Mouse (Mus musculus): ENCODE measurements around the gene Paxx. TPM values are rescaled to one million over a fixed set of nuclear protein-coding genes. Genes with fewer than 3 reads are reported as not detected.

Paxx gene
- polyA plus RNA-seq, 1 experiment from 2014 or later, result 93.2 TPM

DNA sequence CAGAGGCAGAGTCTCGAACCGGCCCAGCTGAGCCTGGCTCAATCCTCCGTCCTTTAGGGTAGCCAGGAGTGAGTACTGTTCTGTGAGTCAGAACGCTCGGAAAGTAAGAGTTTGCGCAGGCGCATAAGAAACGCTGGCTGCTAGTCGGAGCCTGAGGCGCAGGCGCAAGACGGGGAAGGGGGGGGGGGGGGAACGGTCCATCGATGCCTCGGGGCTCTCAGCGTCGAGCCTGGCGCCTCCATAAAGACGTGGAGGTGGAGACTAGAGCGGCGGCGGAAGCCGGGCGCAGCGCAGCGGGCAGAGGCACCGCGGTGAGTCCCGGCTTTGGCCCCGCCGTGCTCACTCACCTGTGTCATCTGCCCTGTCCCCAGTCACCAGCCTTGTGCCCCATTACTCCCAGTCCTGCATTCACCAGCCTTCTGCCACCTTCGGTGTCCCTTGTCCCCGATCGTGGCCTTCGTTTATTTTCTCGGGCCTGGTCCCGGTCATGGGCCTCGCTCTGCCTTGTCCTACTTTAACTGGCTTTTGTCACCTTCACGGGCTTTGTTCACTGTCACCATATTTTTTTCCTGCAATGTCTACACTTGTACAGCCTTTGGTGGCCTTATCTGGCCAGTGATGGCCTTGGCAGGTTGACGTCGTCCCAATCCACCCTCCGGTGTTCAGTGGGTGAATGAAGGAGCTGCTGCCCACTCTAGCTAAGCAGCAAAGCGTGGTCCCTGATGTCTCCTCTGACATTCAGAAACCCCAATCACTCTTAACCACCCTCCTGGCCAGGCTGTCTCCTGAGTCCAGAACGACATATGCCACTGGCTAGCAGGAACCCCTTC, 39.9 kb upstream of the Paxx start, which contains the start of gene Fbxw5:
Fbxw5 (plus strand) TSS at position 175 of the 830 bp plus-strand sequence.
- H3K27ac ChIP-seq (ENCODE audit: low read depth, low read length), result peak within 1 kb of the TSS; percentile 65
- DNase-seq (ENCODE audit: low spot score), result peak; percentile 98
- under 1% methylated on average over 40 of the region's 44 CpGs for WGBS
- H3K4me1 ChIP-seq (ENCODE audit: control insufficient read depth, insufficient read depth, low read length), result peaks cover 8% of the 10 kb centered on the region
- peak within 1 kb of the TSS; percentile 65 for H3K4me3 ChIP-seq (ENCODE audit: low read depth, low read length)
- no peaks in the 10 kb centered on the region for H3K9me3 ChIP-seq (replicated peaks; ENCODE audit: control insufficient read depth, low read length)
- H3K9ac ChIP-seq (ENCODE audit: low read length), result peak within 1 kb of the TSS; percentile 95
- ATAC-seq, result peak; percentile 92
- H3K4me2 ChIP-seq (ENCODE audit: low read length), result peak within 1 kb of the TSS; percentile 90
- no peaks in the 10 kb centered on the region for H3K27me3 ChIP-seq (replicated peaks; ENCODE audit: control insufficient read depth, insufficient read depth, low read length)
- H3K36me3 ChIP-seq (ENCODE audit: control insufficient read depth, insufficient read depth, low read length), result peaks cover 27% of the 10 kb centered on the region

DNA sequence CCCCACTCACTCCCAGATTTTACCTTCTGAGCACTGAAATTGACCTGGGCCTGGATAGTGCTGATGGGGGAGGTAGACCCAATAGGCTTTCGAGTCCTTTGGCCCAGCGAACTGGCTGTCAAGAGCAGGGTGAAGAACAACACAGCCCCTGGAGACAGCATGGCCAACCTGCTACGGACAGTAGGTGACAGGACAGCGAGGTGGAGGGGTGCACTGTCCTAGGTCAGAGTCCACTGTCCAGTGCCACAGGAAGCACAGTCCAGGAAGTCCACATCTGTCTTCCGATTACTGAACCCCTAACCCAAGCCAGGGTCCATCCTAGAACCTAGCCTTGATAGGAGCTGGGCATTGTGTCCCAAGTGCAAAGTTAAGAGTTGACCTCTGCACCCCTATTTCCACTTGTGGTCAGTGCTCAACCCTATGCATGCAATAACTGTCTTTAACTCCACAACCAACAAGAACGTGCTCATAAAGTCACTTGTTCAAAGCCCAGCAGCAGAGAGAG, 39.2 kb upstream of the Paxx start:
- Histone ChIP-seq H3K9me3 (replicated peaks; ENCODE audit: control insufficient read depth, low read length) (no peaks in the 10 kb centered on the region), H3K36me3 (ENCODE audit: control insufficient read depth, insufficient read depth, low read length) (peaks cover 21% of the 10 kb centered on the region), H3K27me3 (replicated peaks; ENCODE audit: control insufficient read depth, insufficient read depth, low read length) (no peaks in the 10 kb centered on the region), H3K4me3 (ENCODE audit: low read depth, low read length) (peak overlapping the region; percentile 65), H3K4me2 (ENCODE audit: low read length) (peak overlapping the region; percentile 54), H3K4me1 (ENCODE audit: control insufficient read depth, insufficient read depth, low read length) (peaks cover 8% of the 10 kb centered on the region), H3K27ac (ENCODE audit: low read depth, low read length) (no peak overlapping the region), H3K9ac (ENCODE audit: low read length) (peak overlapping the region; percentile 95)
- WGBS, result 72% methylated on average over 6 of the region's 6 CpGs
- DNase-seq (ENCODE audit: low spot score), result peak; percentile 8
- ATAC-seq, result peak; percentile 12

DNA sequence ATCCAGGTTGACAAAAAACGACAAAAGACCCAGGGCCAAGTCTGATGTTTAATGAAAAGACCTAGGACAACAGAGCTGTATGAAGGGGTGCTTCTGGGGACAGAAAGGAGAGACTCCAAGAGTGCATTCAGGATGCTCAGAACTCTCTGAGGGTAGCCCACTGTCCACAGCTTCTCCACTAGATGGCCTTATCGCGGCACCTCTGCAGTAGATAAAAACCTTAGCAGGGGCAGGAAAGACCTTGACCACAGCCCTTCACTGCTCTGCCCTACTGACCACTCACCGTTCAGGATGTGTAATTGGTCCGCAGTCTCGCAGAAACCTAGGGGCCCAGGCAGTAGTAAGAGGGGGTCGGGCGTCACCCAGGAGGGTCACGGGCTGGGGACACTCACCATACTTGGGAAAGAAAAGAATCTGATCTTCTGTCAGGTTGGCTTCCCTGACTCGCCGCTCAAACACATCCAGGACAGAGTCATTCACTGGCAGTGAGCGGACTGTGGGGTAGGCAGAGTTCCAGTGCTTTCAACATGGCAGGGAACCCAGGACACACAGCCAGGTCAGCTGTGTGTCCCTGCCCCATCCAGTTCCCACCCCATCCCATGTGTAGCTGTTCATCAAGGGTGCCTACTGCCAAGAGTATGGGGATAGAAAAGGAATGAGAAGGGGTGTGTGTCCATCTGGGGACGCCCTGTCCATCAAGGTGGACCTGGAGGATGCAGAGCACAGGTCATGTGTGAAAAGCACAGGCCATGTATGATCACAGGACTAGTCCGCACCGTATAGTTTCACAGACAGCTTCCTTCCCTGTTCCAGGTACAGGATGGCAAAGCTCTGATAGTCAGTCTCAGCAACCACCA, 38.0 kb upstream of the Paxx start:
- no peak overlapping the region for H3K4me3 ChIP-seq (ENCODE audit: low read depth, low read length)
- 74% methylated on average over 15 of the region's 15 CpGs for WGBS
- H3K36me3 ChIP-seq (ENCODE audit: control insufficient read depth, insufficient read depth, low read length), result peaks cover 8% of the 10 kb centered on the region
- H3K9me3 ChIP-seq (replicated peaks; ENCODE audit: control insufficient read depth, low read length), result no peaks in the 10 kb centered on the region
- no peak overlapping the region for H3K27ac ChIP-seq (ENCODE audit: low read depth, low read length)
- H3K4me2 ChIP-seq (ENCODE audit: low read length), result no peak overlapping the region
- ATAC-seq, result no peak
- H3K9ac ChIP-seq (ENCODE audit: low read length), result no peak overlapping the region
- no peak for DNase-seq (ENCODE audit: low spot score)
- H3K4me1 ChIP-seq (ENCODE audit: control insufficient read depth, insufficient read depth, low read length), result peaks cover 8% of the 10 kb centered on the region
- H3K27me3 ChIP-seq (replicated peaks; ENCODE audit: control insufficient read depth, insufficient read depth, low read length), result no peaks in the 10 kb centered on the region

DNA sequence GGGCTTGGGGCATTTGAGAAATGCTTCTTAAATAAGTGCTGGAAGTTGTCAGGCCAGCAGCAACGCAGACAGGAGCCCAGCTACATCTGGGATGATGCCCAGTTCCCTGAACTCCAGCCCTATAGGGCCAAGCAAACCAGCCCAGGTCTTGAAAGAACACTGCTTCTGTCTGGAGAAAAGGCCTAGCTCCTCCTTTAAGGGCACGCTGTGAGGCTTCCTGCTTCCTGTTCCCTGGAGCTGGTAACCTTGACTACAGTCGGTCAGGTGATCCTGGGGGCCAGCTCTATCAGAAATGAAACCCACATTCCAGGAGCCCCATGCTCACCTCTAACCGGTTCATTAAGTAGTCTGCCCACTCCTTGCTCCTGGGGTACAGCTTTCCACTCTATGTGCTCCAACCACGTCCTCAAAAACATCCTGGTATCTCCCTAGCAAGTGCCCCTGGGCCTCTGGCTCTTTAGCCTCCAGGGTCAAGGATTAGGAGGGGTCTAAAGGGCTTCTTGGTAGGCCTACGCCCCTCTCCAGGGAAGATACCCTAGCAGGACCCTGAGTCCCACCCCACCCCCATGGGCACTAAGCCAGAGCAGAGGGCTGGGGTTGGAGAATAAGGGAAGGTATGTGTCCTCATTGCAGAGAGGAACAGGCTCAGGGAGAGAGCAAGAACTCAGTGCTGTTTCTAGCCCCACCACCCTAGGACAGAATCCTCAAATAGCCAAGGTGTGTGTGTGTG, 37.1 kb upstream of the Paxx start:
- Histone ChIP-seq H3K4me1 (ENCODE audit: control insufficient read depth, insufficient read depth, low read length) (peaks cover 8% of the 10 kb centered on the region), H3K4me2 (ENCODE audit: low read length) (no peak overlapping the region), H3K9ac (ENCODE audit: low read length) (no peak overlapping the region; the same call in 1 of the 2 replicates), H3K36me3 (ENCODE audit: control insufficient read depth, insufficient read depth, low read length) (no peaks in the 10 kb centered on the region), H3K27ac (ENCODE audit: low read depth, low read length) (no peak overlapping the region), H3K9me3 (replicated peaks; ENCODE audit: control insufficient read depth, low read length) (no peaks in the 10 kb centered on the region), H3K27me3 (replicated peaks; ENCODE audit: control insufficient read depth, insufficient read depth, low read length) (no peaks in the 10 kb centered on the region), H3K4me3 (ENCODE audit: low read depth, low read length) (no peak overlapping the region)
- 59% methylated on average over 6 of the region's 6 CpGs for WGBS
- DNase-seq (ENCODE audit: low spot score), result no peak
- no peak for ATAC-seq

DNA sequence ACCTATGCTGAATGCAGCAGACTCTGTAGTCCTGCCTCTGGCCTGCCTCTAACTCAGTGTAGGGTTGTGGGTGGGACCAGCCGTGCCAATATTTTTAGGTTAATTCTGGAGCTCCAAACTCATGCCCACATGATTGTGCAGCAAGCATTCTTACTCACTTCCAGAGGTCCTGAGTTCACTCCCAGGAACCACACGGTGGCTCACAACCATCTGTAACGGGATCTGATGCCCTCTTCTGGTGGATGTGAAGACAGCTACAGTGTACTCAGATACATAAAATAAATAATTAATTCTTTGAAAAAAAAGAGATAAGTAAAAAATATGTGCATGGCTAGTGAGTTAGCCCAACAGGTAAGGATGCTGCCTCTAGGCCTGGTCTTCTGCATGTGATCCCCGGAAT, 35.6 kb upstream of the Paxx start:
- H3K4me1 ChIP-seq (ENCODE audit: control insufficient read depth, insufficient read depth, low read length), result peaks cover 3% of the 10 kb centered on the region

DNA sequence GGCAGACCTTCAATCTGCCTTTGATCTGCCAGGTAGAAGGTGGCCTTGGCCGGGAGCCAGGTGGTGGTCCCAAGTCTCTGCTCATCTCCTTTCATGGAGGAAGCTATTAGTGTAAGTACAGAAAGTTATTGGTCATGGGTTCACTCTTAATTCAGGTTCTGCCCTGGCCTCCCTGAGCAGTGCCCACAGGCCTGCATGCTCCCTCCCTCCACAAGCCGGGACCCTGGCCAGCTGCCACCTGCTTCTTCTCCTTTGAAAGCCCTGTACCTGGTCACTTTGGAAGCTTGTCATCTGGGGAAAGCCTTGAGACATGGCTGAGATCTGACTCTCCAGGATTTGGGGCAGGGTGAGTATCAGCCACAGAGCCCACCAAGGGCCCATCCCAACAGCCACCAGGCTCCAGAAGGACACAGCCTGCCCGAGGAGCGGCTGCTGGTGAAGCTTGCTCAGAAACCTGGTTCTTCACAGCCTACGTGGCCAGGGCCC, 32.6 kb upstream of the Paxx start, which contains the start of gene Lcn12:
Lcn12 (minus strand) TSS at position 436 of the 486 bp plus-strand sequence.
- Histone ChIP-seq H3K9ac (ENCODE audit: low read length) (no peak within 1 kb of the TSS), H3K4me3 (ENCODE audit: low read depth, low read length) (no peak within 1 kb of the TSS), H3K4me1 (ENCODE audit: control insufficient read depth, insufficient read depth, low read length) (no peaks in the 10 kb centered on the region), H3K27me3 (replicated peaks; ENCODE audit: control insufficient read depth, insufficient read depth, low read length) (no peaks in the 10 kb centered on the region), H3K36me3 (ENCODE audit: control insufficient read depth, insufficient read depth, low read length) (no peaks in the 10 kb centered on the region), H3K27ac (ENCODE audit: low read depth, low read length) (no peak within 1 kb of the TSS), H3K4me2 (ENCODE audit: low read length) (no peak within 1 kb of the TSS), H3K9me3 (replicated peaks; ENCODE audit: control insufficient read depth, low read length) (no peaks in the 10 kb centered on the region)
- DNase-seq (ENCODE audit: low spot score) (no peak), ATAC-seq (no peak)
- WGBS, result 84% methylated on average over 5 of the region's 5 CpGs

More for the DNA sequence above, 35.6 kb upstream of the Paxx start:
- DNase-seq (ENCODE audit: low spot score) (peak; percentile 57), ATAC-seq (no peak)
- no peaks in the 10 kb centered on the region for H3K27me3 ChIP-seq (replicated peaks; ENCODE audit: control insufficient read depth, insufficient read depth, low read length)
- 40% methylated on average over 4 of the region's 4 CpGs for WGBS
- no peak overlapping the region for H3K4me3 ChIP-seq (ENCODE audit: low read depth, low read length)
- no peak overlapping the region for H3K4me2 ChIP-seq (ENCODE audit: low read length)
- no peaks in the 10 kb centered on the region for H3K36me3 ChIP-seq (ENCODE audit: control insufficient read depth, insufficient read depth, low read length)
- H3K9me3 ChIP-seq (replicated peaks; ENCODE audit: control insufficient read depth, low read length), result no peaks in the 10 kb centered on the region
- H3K27ac ChIP-seq (ENCODE audit: low read depth, low read length), result no peak overlapping the region
- no peak overlapping the region for H3K9ac ChIP-seq (ENCODE audit: low read length)

DNA sequence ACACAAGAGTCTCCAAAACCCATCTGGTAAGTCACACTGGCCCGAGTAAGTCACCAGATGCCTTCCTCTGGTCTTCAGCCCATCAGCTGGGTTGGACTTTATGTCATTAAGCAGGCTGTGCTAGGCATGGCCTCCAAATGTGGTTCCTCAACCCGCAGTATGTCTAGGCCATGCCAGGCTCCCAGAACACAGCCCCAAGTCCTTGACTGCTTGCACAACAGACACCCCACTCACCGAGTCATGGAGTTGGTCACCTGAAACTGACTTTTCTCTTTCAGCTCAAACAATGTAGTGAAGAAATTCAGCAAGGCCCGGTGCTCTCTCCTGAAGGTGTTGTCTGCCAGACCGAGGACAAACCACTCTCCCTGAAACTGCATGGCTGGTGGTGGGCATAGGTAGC, 32.1 kb upstream of the Paxx start:
- H3K4me2 ChIP-seq (ENCODE audit: low read length), result no peak overlapping the region
- no peak overlapping the region for H3K27ac ChIP-seq (ENCODE audit: low read depth, low read length)
- H3K36me3 ChIP-seq (ENCODE audit: control insufficient read depth, insufficient read depth, low read length), result no peaks in the 10 kb centered on the region
- no peaks in the 10 kb centered on the region for H3K9me3 ChIP-seq (replicated peaks; ENCODE audit: control insufficient read depth, low read length)
- no peak overlapping the region for H3K4me3 ChIP-seq (ENCODE audit: low read depth, low read length)
- H3K9ac ChIP-seq (ENCODE audit: low read length), result no peak overlapping the region
- H3K4me1 ChIP-seq (ENCODE audit: control insufficient read depth, insufficient read depth, low read length), result no peaks in the 10 kb centered on the region
- no peak for ATAC-seq
- H3K27me3 ChIP-seq (replicated peaks; ENCODE audit: control insufficient read depth, insufficient read depth, low read length), result no peaks in the 10 kb centered on the region
- 79% methylated on average over 5 of the region's 5 CpGs for WGBS
- DNase-seq (ENCODE audit: low spot score), result no peak

DNA sequence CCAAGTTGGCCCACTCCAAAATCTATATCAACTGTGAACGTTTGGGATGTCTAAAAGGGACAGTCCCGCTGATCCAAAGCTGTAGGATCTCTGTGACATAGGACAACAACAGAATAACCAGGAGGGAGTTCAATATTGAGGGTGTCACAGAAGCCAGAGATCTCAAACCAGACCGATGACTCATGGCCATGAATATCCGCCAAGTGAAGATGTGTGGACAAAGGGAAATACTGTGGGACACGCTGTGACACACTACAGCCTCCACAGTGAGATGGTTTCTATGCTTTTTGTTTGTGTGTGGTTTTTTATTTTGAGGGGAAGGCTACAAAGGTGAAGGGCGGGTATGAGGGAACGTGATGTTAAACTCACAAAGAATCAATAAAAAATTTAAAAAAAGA, 27.8 kb upstream of the Paxx start:
- DNase-seq (ENCODE audit: low spot score), result no peak
- H3K4me2 ChIP-seq (ENCODE audit: low read length), result no peak overlapping the region
- H3K36me3 ChIP-seq (ENCODE audit: control insufficient read depth, insufficient read depth, low read length), result no peaks in the 10 kb centered on the region
- no peaks in the 10 kb centered on the region for H3K27me3 ChIP-seq (replicated peaks; ENCODE audit: control insufficient read depth, insufficient read depth, low read length)
- WGBS, result 83% methylated on average over 7 of the region's 7 CpGs
- H3K9me3 ChIP-seq (replicated peaks; ENCODE audit: control insufficient read depth, low read length), result no peaks in the 10 kb centered on the region
- no peak overlapping the region for H3K9ac ChIP-seq (ENCODE audit: low read length)
- no peak for ATAC-seq
- H3K4me3 ChIP-seq (ENCODE audit: low read depth, low read length), result no peak overlapping the region
- H3K27ac ChIP-seq (ENCODE audit: low read depth, low read length), result no peak overlapping the region
- no peaks in the 10 kb centered on the region for H3K4me1 ChIP-seq (ENCODE audit: control insufficient read depth, insufficient read depth, low read length)

Measured in forebrain, embryonic 14.5 days (tissue).